Mouse (Mus musculus): Measurements from ENCODE around the gene Vps13d.

DNA sequence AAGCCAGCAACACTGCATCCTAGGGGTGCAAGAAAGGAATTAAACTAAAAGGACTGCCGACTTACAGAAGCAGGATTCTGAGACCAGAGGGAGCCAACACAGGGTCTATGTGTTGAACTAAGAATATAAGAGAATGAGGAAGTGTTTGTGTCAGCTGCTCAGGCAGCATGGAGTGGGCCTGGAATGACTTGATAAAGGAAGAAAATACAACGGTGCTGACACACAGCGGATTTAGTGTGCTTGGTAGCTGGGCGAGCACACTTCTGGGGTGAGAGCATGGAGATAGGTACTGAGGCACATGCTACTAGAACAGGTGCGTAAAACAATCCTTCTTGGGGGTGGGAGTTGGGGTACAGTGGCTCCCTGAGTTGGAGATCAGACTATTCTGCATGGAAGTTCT lies 51.3 kb downstream of the Vps13d start:
- TF ChIP-seq CTCF (IDR thresholded peaks at IDR 0.05; ENCODE audit: low read depth), result no peak
- no peak for TF ChIP-seq EP300 (IDR thresholded peaks at IDR 0.05; ENCODE audit: low read depth)
